Mouse (Mus musculus): ENCODE data around the gene Nfya.

DNA sequence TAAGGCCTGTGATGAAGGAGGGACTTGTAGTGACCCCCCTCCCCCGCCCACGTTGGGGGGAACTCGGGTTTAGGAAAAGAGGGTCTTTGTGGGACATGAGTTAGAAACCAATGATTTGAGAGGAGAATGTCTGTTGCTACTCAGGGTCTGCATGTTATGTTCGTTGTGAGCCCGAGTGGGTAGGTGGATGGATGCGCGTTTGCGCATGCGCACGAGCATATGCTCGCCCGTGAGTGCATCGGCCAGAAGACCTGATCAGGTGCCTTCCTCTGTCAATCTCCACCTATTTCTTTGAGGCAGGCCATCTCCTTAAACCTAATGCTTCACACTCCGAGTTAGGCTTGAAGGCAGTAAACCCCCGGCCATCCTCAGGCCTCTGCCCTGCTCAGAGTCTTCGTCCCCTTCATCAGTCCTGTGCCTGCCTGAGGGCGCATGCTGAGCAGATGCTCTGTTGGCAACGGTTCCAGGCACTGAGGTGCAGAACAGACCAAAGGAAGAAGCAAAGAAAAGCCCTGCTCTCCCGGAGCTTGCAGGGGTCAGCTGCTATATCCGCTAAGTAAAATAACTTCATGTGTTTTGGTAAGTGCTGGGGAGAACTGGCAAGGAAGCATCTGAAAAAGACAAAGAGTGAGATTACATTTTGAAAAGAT lies 23.4 kb upstream of the Nfya start:
- no peak for TF ChIP-seq POLR2A (IDR thresholded peaks at IDR 0.05; ENCODE audit: borderline replicate concordance, control insufficient read depth, low read depth, low read length)
- TF ChIP-seq CTCF (IDR thresholded peaks at IDR 0.05; ENCODE audit: control insufficient read depth, insufficient read depth, low read length), result no peak

Data from bone marrow, adult 2 months (tissue).